Mouse (Mus musculus) kidney, embryonic 14.5 days (tissue): ENCODE measurements around the gene Pfn3. TPM values are rescaled to one million over a fixed set of nuclear protein-coding genes. Genes with fewer than 3 reads are reported as not detected.

ENCODE experiments used
- ATAC-seq: fragments of 200-750 bp; cut with Nextera tagmentation; 2 replicates; pipeline ENCODE4 v1.8.0; 2017; ENCODE audit warnings: moderate number of reproducible peaks, mild to moderate bottlenecking, moderate TSS enrichment, moderate library complexity; ENCODE audit not compliant: low FRiP score, low TSS enrichment
- H3K27ac ChIP-seq: fragments of 300-500 bp; sonication (generic); 2 replicates; pipeline ENCODE4 v1.5.1; 2014; ENCODE audit warnings: low read depth, mild to moderate bottlenecking, low read length, moderate library complexity, mixed read lengths
- H3K27me3 ChIP-seq: fragments of 300-500 bp; sonication (generic); 2 replicates; pipeline ENCODE4 v1.6.1; 2014; ENCODE audit warnings: mild to moderate bottlenecking, low read length; ENCODE audit not compliant: control insufficient read depth, insufficient read depth
- H3K36me3 ChIP-seq: fragments of 300-500 bp; sonication (generic); 2 replicates; pipeline ENCODE4 v1.6.1; 2014; ENCODE audit warnings: low read length, mixed read lengths; ENCODE audit not compliant: control insufficient read depth, insufficient read depth
- H3K4me1 ChIP-seq: fragments of 300-500 bp; sonication (generic); 2 replicates; pipeline ENCODE4 v1.6.1; 2014; ENCODE audit warnings: low read length, mixed read lengths; ENCODE audit not compliant: control insufficient read depth, insufficient read depth
- H3K4me2 ChIP-seq: fragments of 300-500 bp; sonication (generic); replicated peaks from 2 replicates; pipeline ENCODE4 v1.6.1; 2014; ENCODE audit warnings: low read depth, mild to moderate bottlenecking, low read length
- H3K4me3 ChIP-seq: fragments of 300-500 bp; sonication (generic); 2 replicates; pipeline ENCODE4 v1.5.1; 2014; ENCODE audit warnings: mild to moderate bottlenecking, low read length
- H3K9ac ChIP-seq: fragments of 300-500 bp; sonication (generic); 2 replicates; pipeline ENCODE4 v1.6.1; 2014; ENCODE audit warnings: low read depth, mild to moderate bottlenecking, low read length, moderate library complexity
- H3K9me3 ChIP-seq: fragments of 300-500 bp; sonication (generic); 2 replicates; pipeline ENCODE4 v1.6.1; 2016; ENCODE audit warnings: low read length; ENCODE audit not compliant: control insufficient read depth
- WGBS: fragments of 180-500 bp; shearing (Covaris S2); extraction: QIAGEN DNeasy Blood & Tissue Kit; methylation state at CpG from one replicate; pipeline ENCODE4 v1.1.7; 2014; 5-methylcytosine and 5-hydroxymethylcytosine counted together
- polyA plus RNA-seq: library from polyadenylated mRNA; unstranded; fragments of >200 nt; fragmentation: Nextera tagmentation; extraction: Ambion mirVana; gene quantifications from 2 replicates; pipeline ENCODE4 v1.2.1, GENCODE M21; 2014

Pfn3 gene
- polyA plus RNA-seq, 1 experiment from 2014 or later = not detected

DNA sequence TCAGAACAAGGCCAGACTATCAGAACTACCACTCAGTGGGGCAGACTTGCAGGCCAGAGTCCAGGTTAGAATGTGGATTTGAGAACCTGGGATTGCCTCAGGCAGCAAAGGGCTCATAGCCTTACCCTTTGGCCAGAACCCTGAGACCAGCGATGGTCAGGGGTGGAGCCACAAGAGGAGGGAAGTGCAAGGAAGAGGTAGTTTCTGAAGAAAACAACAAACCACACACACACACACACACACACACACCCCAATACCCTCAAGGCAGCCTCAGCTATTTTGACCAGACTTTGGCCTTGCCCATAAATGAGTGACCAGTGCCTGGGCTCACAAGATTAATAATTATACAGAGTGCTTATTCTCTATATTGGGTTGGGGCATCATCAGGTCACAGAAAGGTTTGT, 23.4 kb downstream of the Pfn3 start:
- 0 out of 2 replicates have a peak, but pooled peaks have one; percentile 24 for ATAC-seq
- WGBS = 75% methylated on average over 1 of the region's 1 CpGs
- Histone ChIP-seq H3K4me1 (no peaks in the 10 kb centered on the region), H3K4me3 (no peak overlapping the region), H3K36me3 (no peaks in the 10 kb centered on the region), H3K9ac (no peak overlapping the region), H3K9me3 (no peaks in the 10 kb centered on the region), H3K4me2 (no peak overlapping the region), H3K27ac (no peak overlapping the region), H3K27me3 (no peaks in the 10 kb centered on the region)

DNA sequence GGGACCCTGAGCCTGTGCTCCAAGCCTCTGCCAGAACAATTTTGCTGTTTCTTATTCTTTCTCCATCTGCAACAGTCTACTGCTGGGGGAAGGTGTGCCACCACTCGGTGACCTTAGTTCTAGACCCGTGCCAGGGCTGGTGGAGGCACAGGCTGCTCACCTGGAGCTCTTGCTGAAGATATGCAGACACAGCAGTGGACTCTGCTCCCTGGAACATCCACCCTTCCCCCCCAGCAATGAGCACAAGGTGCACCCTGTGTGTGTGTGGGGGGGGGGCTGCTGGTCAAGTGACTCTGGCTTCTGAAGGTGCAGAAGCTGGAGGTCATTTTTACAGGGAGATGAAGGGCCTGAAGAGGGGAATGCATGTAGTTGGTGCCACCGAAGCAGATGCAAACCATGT, 24.4 kb downstream of the Pfn3 start:
- no peaks in the 10 kb centered on the region for H3K36me3 ChIP-seq
- H3K4me3 ChIP-seq = no peak overlapping the region
- H3K27ac ChIP-seq = no peak overlapping the region; the same call in 1 of the 2 replicates
- H3K27me3 ChIP-seq = no peaks in the 10 kb centered on the region
- no peaks in the 10 kb centered on the region for H3K4me1 ChIP-seq
- no peak for ATAC-seq
- WGBS = 79% methylated on average over 3 of the region's 3 CpGs
- no peaks in the 10 kb centered on the region for H3K9me3 ChIP-seq
- H3K4me2 ChIP-seq = no peak overlapping the region
- H3K9ac ChIP-seq = no peak overlapping the region

GRCm38 (mm10) chr13:55381790-55382189, 33.2 kb downstream of the Pfn3 start:
- Histone ChIP-seq H3K27ac (no peak overlapping the region), H3K4me2 (no peak overlapping the region), H3K9ac (no peak overlapping the region), H3K36me3 (no peaks in the 10 kb centered on the region), H3K4me1 (no peaks in the 10 kb centered on the region), H3K4me3 (no peak overlapping the region), H3K9me3 (no peaks in the 10 kb centered on the region), H3K27me3 (peaks cover 29% of the 10 kb centered on the region)
- 68% methylated on average over 4 of the region's 4 CpGs for WGBS
- ATAC-seq = no peak

DNA sequence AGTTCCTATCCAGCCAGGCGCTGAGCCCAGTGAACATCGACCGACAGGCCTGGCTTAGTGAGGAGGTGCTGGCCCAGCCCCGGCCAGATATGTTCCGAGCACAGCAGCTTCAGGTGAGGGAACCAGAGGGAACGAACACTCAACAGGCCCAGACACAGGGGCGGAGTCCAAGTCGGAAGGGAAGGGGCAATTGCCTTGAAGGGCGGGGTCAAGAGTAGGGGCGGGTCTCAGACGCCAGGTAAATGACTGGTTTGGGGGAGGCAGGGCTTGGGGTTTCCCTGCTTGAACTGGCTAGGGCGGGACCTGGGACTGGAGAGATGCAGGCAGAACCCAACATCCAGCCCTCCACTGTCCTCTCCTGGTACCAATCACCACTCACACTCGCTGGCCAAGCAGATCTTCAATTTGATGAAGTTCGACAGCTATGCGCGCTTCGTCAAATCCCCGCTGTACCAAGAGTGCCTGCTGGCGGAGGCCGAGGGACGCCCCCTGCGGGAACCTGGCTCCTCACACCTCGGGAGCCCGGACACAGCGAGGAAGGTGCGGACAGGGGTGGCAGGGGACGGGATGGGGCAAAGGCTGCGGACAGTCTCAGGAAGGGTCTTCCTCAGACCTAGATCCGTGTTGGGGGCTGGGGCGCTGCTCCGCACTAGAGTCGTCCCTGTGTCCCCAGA, 36.0 kb downstream of the Pfn3 start:
- no peak overlapping the region for H3K9ac ChIP-seq
- H3K4me1 ChIP-seq = no peaks in the 10 kb centered on the region
- peak overlapping the region; percentile 8; the same call in 1 of the 2 replicates for H3K4me3 ChIP-seq
- H3K27me3 ChIP-seq = peaks cover 29% of the 10 kb centered on the region
- no peak overlapping the region for H3K27ac ChIP-seq
- no peaks in the 10 kb centered on the region for H3K9me3 ChIP-seq
- 6% methylated on average over 32 of the region's 32 CpGs for WGBS
- no peaks in the 10 kb centered on the region for H3K36me3 ChIP-seq
- peak; percentile 24; the same call in 1 of the 2 replicates for ATAC-seq
- H3K4me2 ChIP-seq = peak overlapping the region; percentile 22

DNA sequence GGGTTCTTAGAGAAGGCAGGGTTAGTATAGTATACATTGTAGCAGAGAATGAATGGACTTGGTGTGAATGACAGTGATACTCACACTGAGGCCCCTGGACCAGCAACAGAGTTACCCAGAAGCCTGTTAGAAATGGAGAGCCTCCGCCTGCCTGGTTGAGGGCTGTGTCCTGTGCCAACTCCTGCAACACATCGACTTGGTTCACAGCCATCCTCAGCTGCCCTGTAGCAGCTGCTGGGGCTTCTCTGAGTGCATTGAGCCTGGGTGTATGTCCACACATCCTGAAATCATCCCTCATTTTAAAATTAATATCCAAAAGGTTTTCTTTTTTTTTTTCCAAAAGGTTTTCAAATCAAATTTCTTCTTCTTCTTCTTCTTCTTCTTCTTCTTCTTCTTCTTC, 39.2 kb downstream of the Pfn3 start:
- Histone ChIP-seq H3K27ac (no peak overlapping the region), H3K9ac (no peak overlapping the region), H3K4me3 (no peak overlapping the region), H3K9me3 (no peaks in the 10 kb centered on the region), H3K4me2 (no peak overlapping the region), H3K4me1 (no peaks in the 10 kb centered on the region), H3K27me3 (peaks cover 29% of the 10 kb centered on the region), H3K36me3 (no peaks in the 10 kb centered on the region)
- ATAC-seq = no peak
- 70% methylated on average over 2 of the region's 2 CpGs for WGBS

GRCm38 (mm10) chr13:55374206-55374924, 40.7 kb downstream of the Pfn3 start:
- WGBS = 56% methylated on average over 6 of the region's 6 CpGs
- Histone ChIP-seq H3K4me3 (no peak overlapping the region), H3K4me2 (no peak overlapping the region), H3K9me3 (no peaks in the 10 kb centered on the region), H3K9ac (no peak overlapping the region), H3K36me3 (no peaks in the 10 kb centered on the region), H3K27me3 (peaks cover 20% of the 10 kb centered on the region), H3K27ac (no peak overlapping the region), H3K4me1 (no peaks in the 10 kb centered on the region)
- no peak for ATAC-seq

DNA sequence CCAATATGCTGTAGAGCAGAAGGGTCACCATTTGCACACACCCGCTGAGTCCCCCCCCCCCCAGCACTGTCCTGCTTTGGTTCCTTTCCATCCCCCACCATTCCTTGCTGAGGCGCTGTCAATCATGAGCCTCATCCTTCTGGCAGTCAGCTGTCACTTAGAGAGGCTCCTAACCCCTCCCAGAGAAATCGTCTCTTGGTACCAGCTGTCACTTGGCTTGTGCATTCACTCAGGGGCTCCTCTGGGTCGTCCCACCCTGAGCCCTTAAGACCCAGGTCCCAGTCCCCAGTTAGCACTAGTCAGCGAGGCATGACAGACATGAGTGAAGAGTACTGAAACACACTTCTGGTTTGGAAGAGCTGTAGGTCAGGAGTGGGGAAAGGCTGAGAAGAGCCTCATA, 43.3 kb downstream of the Pfn3 start:
- Histone ChIP-seq H3K4me2 (no peak overlapping the region), H3K27ac (no peak overlapping the region), H3K36me3 (no peaks in the 10 kb centered on the region), H3K9ac (no peak overlapping the region), H3K9me3 (no peaks in the 10 kb centered on the region), H3K27me3 (no peaks in the 10 kb centered on the region), H3K4me3 (no peak overlapping the region), H3K4me1 (no peaks in the 10 kb centered on the region)
- no peak for ATAC-seq
- WGBS = 58% methylated on average over 5 of the region's 5 CpGs

- no peaks in the 10 kb centered on the region for H3K27me3 ChIP-seq
- 75% methylated on average over 8 of the region's 8 CpGs for WGBS
These were observed 43.9 kb downstream of the Pfn3 start for GRCm38 (mm10) chr13:55371007-55371681.

GRCm38 (mm10) chr13:55370234-55370633, 44.8 kb downstream of the Pfn3 start:
- no peak for ATAC-seq
- Histone ChIP-seq H3K9me3 (no peaks in the 10 kb centered on the region), H3K36me3 (no peaks in the 10 kb centered on the region), H3K4me2 (no peak overlapping the region), H3K4me3 (no peak overlapping the region), H3K27me3 (no peaks in the 10 kb centered on the region), H3K27ac (no peak overlapping the region), H3K9ac (no peak overlapping the region), H3K4me1 (no peaks in the 10 kb centered on the region)
- WGBS = 58% methylated on average over 3 of the region's 3 CpGs

More at GRCm38 (mm10) chr13:55371007-55371681, 43.9 kb downstream of the Pfn3 start:
- Histone ChIP-seq H3K9me3 (no peaks in the 10 kb centered on the region), H3K9ac (no peak overlapping the region), H3K36me3 (no peaks in the 10 kb centered on the region), H3K27ac (no peak overlapping the region), H3K4me1 (no peaks in the 10 kb centered on the region), H3K4me2 (no peak overlapping the region), H3K4me3 (no peak overlapping the region)
- no peak for ATAC-seq
